Comparison of ENCODE assay signal across 7 mouse cellular contexts in the genomic region with DNA sequence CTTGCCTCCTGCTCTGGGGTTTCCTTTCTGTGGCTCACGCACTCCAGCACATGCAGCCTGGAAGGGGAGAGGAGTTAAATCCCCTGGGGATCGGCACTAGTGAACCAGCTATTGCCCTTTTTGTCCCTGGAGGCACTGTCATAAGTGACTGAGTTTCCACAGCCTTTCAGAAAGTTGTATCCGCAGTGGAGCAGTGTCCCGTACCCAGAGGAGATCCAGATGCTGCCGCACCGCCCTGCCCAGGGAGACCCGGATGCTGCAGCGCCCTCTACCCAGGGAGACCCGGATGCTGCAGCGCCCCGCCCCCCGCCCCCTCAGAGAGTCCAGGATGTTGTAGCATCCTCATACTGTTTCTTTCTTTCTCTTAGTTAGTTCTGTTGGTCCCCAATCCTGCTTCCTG. TPM values are rescaled to one million over a fixed set of nuclear protein-coding genes. Genes with fewer than 3 reads are reported as not detected.
DNase-seq lines count a peak whose midpoint lies in the region; ATAC-seq lines count a peak whose summit lies in the region.

No protein-coding gene starts in this region.

- no peak overlapping the region for H3K4me3 ChIP-seq in embryonic facial prominence, embryonic 14.5 days (ENCODE audit: low read depth, low read length)
- H3K4me3 ChIP-seq in hindbrain, embryonic 15.5 days = no peak overlapping the region
- no peak overlapping the region for H3K4me3 ChIP-seq in midbrain, embryonic 14.5 days (replicated peaks; ENCODE audit: low read depth, low read length)

- peak; percentile 63; the same call in 1 of the 2 replicates for ATAC-seq in embryonic facial prominence, embryonic 14.5 days (ENCODE audit: low read depth)
- ATAC-seq in hindbrain, embryonic 15.5 days (ENCODE audit: low FRiP score, low read depth) = no peak
- peak; percentile 48; the same call in 1 of the 2 replicates for ATAC-seq in midbrain, embryonic 14.5 days (ENCODE audit: low FRiP score, low TSS enrichment)

- peak overlapping the region; percentile 36 for H3K4me2 ChIP-seq in embryonic facial prominence, embryonic 14.5 days (ENCODE audit: low read depth, low read length)
- peak overlapping the region; percentile 32 for H3K4me2 ChIP-seq in hindbrain, embryonic 15.5 days
- H3K4me2 ChIP-seq in midbrain, embryonic 14.5 days (ENCODE audit: low read length) = peak overlapping the region; percentile 14

- H3K9ac ChIP-seq in embryonic facial prominence, embryonic 14.5 days (ENCODE audit: low read depth, low read length) = no peak overlapping the region
- H3K9ac ChIP-seq in hindbrain, embryonic 15.5 days = no peak overlapping the region
- no peak overlapping the region; the same call in 1 of the 2 replicates for H3K9ac ChIP-seq in midbrain, embryonic 14.5 days (replicated peaks; ENCODE audit: low read length)

- no peaks in the 10 kb centered on the region for H3K27me3 ChIP-seq in embryonic facial prominence, embryonic 14.5 days (replicated peaks; ENCODE audit: control insufficient read depth, insufficient read depth, low read length)
- no peaks in the 10 kb centered on the region for H3K27me3 ChIP-seq in hindbrain, embryonic 15.5 days
- H3K27me3 ChIP-seq in midbrain, embryonic 14.5 days (ENCODE audit: control insufficient read depth, insufficient read depth, low read length) = no peaks in the 10 kb centered on the region

- no peaks in the 10 kb centered on the region for H3K9me3 ChIP-seq in embryonic facial prominence, embryonic 14.5 days (ENCODE audit: control insufficient read depth, low read length)
- H3K9me3 ChIP-seq in hindbrain, embryonic 15.5 days = no peaks in the 10 kb centered on the region
- no peaks in the 10 kb centered on the region for H3K9me3 ChIP-seq in midbrain, embryonic 14.5 days (ENCODE audit: control insufficient read depth, low read length)

- DNase-seq in ZHBTc4 (ENCODE audit: low read depth, low spot score) = peak; percentile 65
- DNase-seq in embryonic facial prominence, embryonic 14.5 days (ENCODE audit: low spot score) = no peak
- peak; percentile 35 for DNase-seq in midbrain, embryonic 14.5 days
- no peak for DNase-seq in urinary bladder, adult 2 months (ENCODE audit: low spot score)
- no peak for DNase-seq in layer of hippocampus, adult 11-12 months (ENCODE audit: low spot score)
- DNase-seq in thymus, adult 18-20 months = no peak

- no peaks in the 10 kb centered on the region for H3K36me3 ChIP-seq in embryonic facial prominence, embryonic 14.5 days (ENCODE audit: control insufficient read depth, insufficient read depth, low read length)
- no peaks in the 10 kb centered on the region for H3K36me3 ChIP-seq in hindbrain, embryonic 15.5 days
- no peaks in the 10 kb centered on the region for H3K36me3 ChIP-seq in midbrain, embryonic 14.5 days (ENCODE audit: control insufficient read depth, insufficient read depth, low read length)

- H3K27ac ChIP-seq in embryonic facial prominence, embryonic 14.5 days (replicated peaks; ENCODE audit: low read depth, low read length) = no peak overlapping the region
- H3K27ac ChIP-seq in hindbrain, embryonic 15.5 days (replicated peaks) = no peak overlapping the region
- no peak overlapping the region for H3K27ac ChIP-seq in midbrain, embryonic 14.5 days (replicated peaks; ENCODE audit: low read depth, low read length)

- WGBS in embryonic facial prominence, embryonic 14.5 days = 20% methylated on average over 12 of the region's 12 CpGs
- 21% methylated on average over 12 of the region's 12 CpGs for WGBS in hindbrain, embryonic 15.5 days
- WGBS in midbrain, embryonic 14.5 days = 25% methylated on average over 12 of the region's 12 CpGs

- peaks cover 5% of the 10 kb centered on the region; the same call in 1 of the 2 replicates for H3K4me1 ChIP-seq in embryonic facial prominence, embryonic 14.5 days (ENCODE audit: control insufficient read depth, insufficient read depth, low read length)
- H3K4me1 ChIP-seq in hindbrain, embryonic 15.5 days (replicated peaks) = 0 out of 2 replicates have a peak, but pooled peaks cover 6% of the 10 kb centered on the region
- no peaks in the 10 kb centered on the region for H3K4me1 ChIP-seq in midbrain, embryonic 14.5 days (ENCODE audit: control insufficient read depth, insufficient read depth, low read length)

RNA-seq across cellular contexts. Expression of gene Susd1, which starts 56.3 kb away (rescaled TPM):
- polyA plus RNA-seq in embryonic facial prominence, embryonic 14.5 days (2014; fragmentation: Nextera tagmentation; extraction: Ambion mirVana) = 2.1 and 2.2 TPM in 2 replicates
- 1.9 and 2.4 TPM in 2 replicates for polyA plus RNA-seq in hindbrain, embryonic 15.5 days (2015; fragmentation: Nextera tagmentation; extraction: Ambion mirVana)
- 0.72 and 0.86 TPM in 2 replicates for polyA plus RNA-seq in midbrain, embryonic 14.5 days (2014; fragmentation: Nextera tagmentation; extraction: Ambion mirVana)
- polyA plus RNA-seq in urinary bladder, adult 2 months (2012; rRNA removed) = 15.0 and 17.6 TPM in 2 replicates

Comparison
In these comparisons a context has a peak if more than half of its experiments do, and no peak if none do; other contexts are left out.
1. DNase-seq: peak in ZHBTc4 (single experiment) and midbrain, embryonic 14.5 days (single experiment); none in embryonic facial prominence, embryonic 14.5 days (single experiment), urinary bladder, adult 2 months (single experiment), layer of hippocampus, adult 11-12 months (single experiment) and thymus, adult 18-20 months (0 of 2).
2. Peak in every context shown above with its lines, with median percentiles within 50 percentile points of each other: H3K4me2 ChIP-seq.